Comparison of ENCODE assay signal across 31 mouse cellular contexts in the genomic region with DNA sequence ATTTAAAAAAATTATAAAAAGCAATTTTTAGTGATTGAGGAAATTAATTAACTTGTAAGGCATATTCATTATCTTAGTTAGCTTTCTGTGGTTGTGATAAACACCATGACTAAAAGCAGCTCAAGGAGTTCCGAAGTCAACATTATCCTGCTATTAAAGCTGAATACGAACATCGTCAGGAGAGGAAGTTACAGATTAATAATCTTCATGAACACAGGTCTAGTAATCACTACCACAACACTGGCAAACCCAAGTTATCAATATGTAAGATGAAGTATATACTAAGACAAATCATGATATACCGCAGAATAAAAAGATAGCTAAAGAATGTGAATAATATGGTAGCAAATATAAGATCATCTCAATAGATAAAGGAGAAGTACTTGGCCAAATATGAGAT. TPM values are rescaled to one million over a fixed set of nuclear protein-coding genes. Genes with fewer than 3 reads are reported as not detected.
"Had no signal": no experiment of that assay in that cellular context is flagged by ENCODE, and none has a peak within 500 bp of the region (broad histone marks: within the 10 kb centered on the region; RNA-seq: fewer than 3 reads in every experiment).

No protein-coding gene starts in this region.

- H3K4me3 ChIP-seq: limb, embryonic 10.5 days; limb, embryonic 12.5 days; limb, embryonic 13.5 days; limb, embryonic 15.5 days; liver, embryonic 12.5 days; liver, embryonic 13.5 days; liver, embryonic 15.5 days; lung, embryonic 15.5 days; megakaryocyte, embryonic 14.5 days; midbrain, embryonic 10.5 days; midbrain, embryonic 12.5 days; midbrain, embryonic 13.5 days; midbrain, embryonic 15.5 days; myocyte; neural tube, embryonic 12.5 days had no signal

- H3K27ac ChIP-seq: limb, embryonic 10.5 days; limb, embryonic 12.5 days; limb, embryonic 13.5 days; limb, embryonic 15.5 days; liver, embryonic 12.5 days; liver, embryonic 13.5 days; liver, embryonic 14.5 days; liver, embryonic 15.5 days; lung, embryonic 15.5 days; macrophage; midbrain, embryonic 10.5 days; midbrain, embryonic 12.5 days; midbrain, embryonic 13.5 days; midbrain, embryonic 15.5 days; neural tube, embryonic 12.5 days had no signal

- H3K36me3 ChIP-seq: limb, embryonic 10.5 days; limb, embryonic 12.5 days; limb, embryonic 13.5 days; limb, embryonic 15.5 days; liver, embryonic 12.5 days; liver, embryonic 13.5 days; liver, embryonic 15.5 days; lung, embryonic 15.5 days; midbrain, embryonic 10.5 days; midbrain, embryonic 12.5 days; midbrain, embryonic 13.5 days; midbrain, embryonic 15.5 days; neural tube, embryonic 12.5 days had no signal

- H3K9ac ChIP-seq: limb, embryonic 12.5 days; limb, embryonic 13.5 days; limb, embryonic 15.5 days; liver, embryonic 12.5 days; liver, embryonic 13.5 days; liver, embryonic 14.5 days; liver, embryonic 15.5 days; liver, postnatal 0 days; lung, embryonic 14.5 days; lung, embryonic 15.5 days; midbrain, embryonic 12.5 days; midbrain, embryonic 13.5 days; midbrain, embryonic 15.5 days; neural tube, embryonic 12.5 days had no signal

- H3K27me3 ChIP-seq: limb, embryonic 12.5 days; limb, embryonic 13.5 days; limb, embryonic 15.5 days; liver, embryonic 12.5 days; liver, embryonic 13.5 days; liver, embryonic 15.5 days; lung, embryonic 15.5 days; midbrain, embryonic 12.5 days; midbrain, embryonic 13.5 days; midbrain, embryonic 15.5 days; neural tube, embryonic 12.5 days had no signal

- DNase-seq: left cerebral cortex, postnatal 4 days; liver; liver, embryonic 13.5 days; liver, postnatal 0 days; lung, adult 18-20 months; lung, adult 2 months; lung, embryonic 14.5 days; lung, postnatal 10 days; lung, postnatal 14 days; lung, postnatal 36 days; lung, postnatal 4 days; midbrain, embryonic 14.5 days had no signal

- H3K9me3 ChIP-seq: limb, embryonic 10.5 days; limb, embryonic 12.5 days; limb, embryonic 15.5 days; liver, embryonic 12.5 days; liver, embryonic 13.5 days; liver, embryonic 15.5 days; lung, embryonic 15.5 days; midbrain, embryonic 10.5 days; midbrain, embryonic 12.5 days; midbrain, embryonic 13.5 days; midbrain, embryonic 15.5 days; neural tube, embryonic 12.5 days had no signal

- H3K4me1 ChIP-seq: limb, embryonic 10.5 days; limb, embryonic 12.5 days; limb, embryonic 13.5 days; limb, embryonic 15.5 days; liver, embryonic 12.5 days; liver, embryonic 13.5 days; liver, embryonic 15.5 days; lung, embryonic 15.5 days; midbrain, embryonic 12.5 days; midbrain, embryonic 13.5 days; midbrain, embryonic 15.5 days; neural tube, embryonic 12.5 days had no signal

RNA-seq across cellular contexts. Expression of gene Sspn, which starts 50.9 kb away (rescaled TPM):
- total RNA-seq: megakaryocyte progenitor cell, adult 5-6 weeks; megakaryocyte, adult 5-6 weeks; megakaryocyte-erythroid progenitor cell, adult 5-6 weeks had no signal
